7 mouse cellular contexts compared by ENCODE assay signal in genomic region chr5:110357531-110358179, GRCm38 (mm10). TPM values are rescaled to one million over a fixed set of nuclear protein-coding genes. Genes with fewer than 3 reads are reported as not detected.
DNase-seq lines count a peak whose midpoint lies in the region; ATAC-seq and TF ChIP-seq lines count a peak whose summit lies in the region.

No protein-coding gene starts in this region.

- no peaks in the 10 kb centered on the region for H3K9me3 ChIP-seq in forebrain, embryonic 16.5 days (ENCODE audit: control insufficient read depth, low read length)
- no peaks in the 10 kb centered on the region for H3K9me3 ChIP-seq in midbrain, embryonic 11.5 days (ENCODE audit: control insufficient read depth, low read length)

- no peak overlapping the region for H3K27ac ChIP-seq in forebrain, embryonic 16.5 days (ENCODE audit: low read length)
- no peak overlapping the region for H3K27ac ChIP-seq in left cerebral cortex, adult 2 months
- no peak overlapping the region for H3K27ac ChIP-seq in midbrain, embryonic 11.5 days (ENCODE audit: low read depth, low read length)

- ATAC-seq in forebrain, embryonic 16.5 days, result peak; percentile 66
- peak; percentile 67; the same call in 1 of the 2 replicates for ATAC-seq in midbrain, embryonic 11.5 days (ENCODE audit: low FRiP score)

- no peak overlapping the region for H3K4me2 ChIP-seq in forebrain, embryonic 16.5 days (ENCODE audit: low read length)
- no peak overlapping the region for H3K4me2 ChIP-seq in midbrain, embryonic 11.5 days

- DNase-seq in T-cell, adult 2 months (ENCODE audit: low spot score), result peak; percentile 61
- DNase-seq in cerebellum, adult 18-20 months, result peak; percentile 85 to 90
- DNase-seq in induced T-regulatory cell, adult 2 months (ENCODE audit: low read depth), result peak; percentile 91
- peak; percentile 81 to 88 for DNase-seq in left cerebral cortex, adult 2 months (ENCODE audit: extremely low spot score in 1 of 2, low spot score in 2 of 2)
- DNase-seq in midbrain, embryonic 11.5 days (ENCODE audit: low spot score, missing footprints), result peak; percentile 99
- DNase-seq in right cerebral cortex, postnatal 36 days (ENCODE audit: low spot score in 2 of 2), result peak; percentile 50 to 72

- peaks cover 4% of the 10 kb centered on the region; the same call in 1 of the 2 replicates for H3K4me1 ChIP-seq in forebrain, embryonic 16.5 days (replicated peaks; ENCODE audit: control insufficient read depth, insufficient read depth, low read length)
- no peaks in the 10 kb centered on the region for H3K4me1 ChIP-seq in midbrain, embryonic 11.5 days (ENCODE audit: control insufficient read depth, insufficient read depth, low read length)

- no peaks in the 10 kb centered on the region for H3K27me3 ChIP-seq in forebrain, embryonic 16.5 days (replicated peaks; ENCODE audit: control insufficient read depth, insufficient read depth, low read length)
- no peaks in the 10 kb centered on the region for H3K27me3 ChIP-seq in midbrain, embryonic 11.5 days (ENCODE audit: control insufficient read depth, insufficient read depth, low read length)

- 0 out of 2 replicates have a peak, but pooled peaks cover 2% of the 10 kb centered on the region for H3K36me3 ChIP-seq in forebrain, embryonic 16.5 days (ENCODE audit: control insufficient read depth, insufficient read depth)
- no peaks in the 10 kb centered on the region for H3K36me3 ChIP-seq in midbrain, embryonic 11.5 days (ENCODE audit: control insufficient read depth, insufficient read depth, low read length)

- no peak overlapping the region for H3K4me3 ChIP-seq in forebrain, embryonic 16.5 days (replicated peaks; ENCODE audit: low read length)
- no peak overlapping the region for H3K4me3 ChIP-seq in left cerebral cortex, adult 2 months
- H3K4me3 ChIP-seq in midbrain, embryonic 11.5 days (ENCODE audit: low read depth, low read length), result no peak overlapping the region

- no peak overlapping the region for H3K9ac ChIP-seq in forebrain, embryonic 16.5 days (replicated peaks; ENCODE audit: low read depth, low read length)
- H3K9ac ChIP-seq in midbrain, embryonic 11.5 days (ENCODE audit: low read length), result no peak overlapping the region

- WGBS in forebrain, embryonic 16.5 days, result 35% methylated on average over 8 of the region's 9 CpGs
- 49% methylated on average over 8 of the region's 9 CpGs for WGBS in midbrain, embryonic 11.5 days

- intact Hi-C loops in left cerebral cortex, adult 2 months (cut with DNase I), result loop anchor here (1.0 to 2.0 kb wide), 2 partner anchors 77 to 279 kb away; no protein-coding TSS in a partner anchor

- peak; percentile 83 for TF ChIP-seq CTCF in left cerebral cortex, adult 2 months (IDR thresholded peaks at IDR 0.05)

RNA-seq across cellular contexts. Expression of gene Lrcol1, which starts 13.1 kb away (rescaled TPM):
- polyA plus RNA-seq in forebrain, embryonic 16.5 days (2015; fragmentation: Nextera tagmentation; extraction: Ambion mirVana), result not detected in 2 replicates
- not detected for total RNA-seq in left cerebral cortex, adult 2 months (2021)
- not detected in 2 replicates for polyA plus RNA-seq in midbrain, embryonic 11.5 days (2014; fragmentation: Nextera tagmentation; extraction: Ambion mirVana)

RNA-seq across cellular contexts. Expression of gene P2rx2, which starts 14.6 kb away (rescaled TPM):
- polyA plus RNA-seq in forebrain, embryonic 16.5 days (2015; fragmentation: Nextera tagmentation; extraction: Ambion mirVana), result 7.6 and 7.7 TPM in 2 replicates
- under 1 TPM in 1 of 2 experiments, not detected in 1; 0.26 TPM for total RNA-seq in left cerebral cortex, adult 2 months (2021)
- 0.88 and 0.92 TPM in 2 replicates for polyA plus RNA-seq in midbrain, embryonic 11.5 days (2014; fragmentation: Nextera tagmentation; extraction: Ambion mirVana)
